Mouse (Mus musculus) large intestine, adult 2 months (tissue): ENCODE results near the gene Vegfa. TPM values are rescaled to one million over a fixed set of nuclear protein-coding genes. Genes with fewer than 3 reads are reported as not detected.

ENCODE experiments used
- DNase-seq: peaks from one replicate; pipeline ENCODE4 v3.0.0-alpha.2; 2012; ENCODE audit warnings: low read depth, low spot score
- WGBS: fragments of 180-500 bp; shearing (Covaris S2); methylation state at CpG from one replicate; pipeline ENCODE4 v1.1.7; 2018; 5-methylcytosine and 5-hydroxymethylcytosine counted together
- polyA plus RNA-seq: library from polyadenylated mRNA; depleted of rRNA; stranded (reverse); fragments of >200 nt; gene quantifications from 2 replicates; pipeline ENCODE4 v1.2.3, GENCODE M21; 2012; rRNA removed

The Vegfa gene
- 82.7 and 121 TPM in 2 replicates for polyA plus RNA-seq

DNA sequence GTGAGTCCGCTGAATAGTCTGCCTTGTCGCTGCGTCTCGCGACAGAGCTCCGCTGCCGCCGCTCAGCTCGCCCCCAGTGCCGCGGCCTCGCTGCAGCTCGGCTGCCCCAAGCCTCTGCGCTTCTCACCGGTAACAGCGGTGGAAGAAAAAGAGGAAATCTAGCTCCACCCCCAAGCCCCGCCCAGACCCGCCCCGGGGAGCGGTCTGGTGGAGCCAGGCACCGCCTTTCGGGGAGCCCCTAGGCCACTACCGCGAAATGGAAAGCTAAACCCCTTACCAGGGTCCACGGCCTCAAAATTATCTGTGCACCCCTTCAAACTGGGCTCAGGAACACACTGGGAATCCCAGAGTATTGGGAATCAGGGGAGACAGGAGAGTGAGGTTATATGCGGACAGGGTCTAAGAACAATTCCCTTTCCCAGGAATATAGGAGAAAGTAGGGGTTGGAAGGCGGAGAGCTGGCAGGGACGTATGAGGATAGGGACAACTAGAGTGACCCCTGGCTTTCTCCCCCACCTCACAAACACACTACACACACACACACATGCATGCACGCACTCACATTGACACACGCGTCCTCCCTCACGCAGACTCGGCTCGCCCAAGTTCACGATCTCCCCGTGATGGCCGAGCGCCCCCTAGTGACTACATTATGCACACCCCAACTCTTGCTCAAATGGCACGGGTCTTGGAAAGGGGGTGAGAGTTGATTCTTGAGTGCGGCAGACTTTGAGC, at the start of gene Vegfa:
Gene Vegfa, minus strand, starts transcription at position 113 of the 735 bp plus-strand sequence.
- 1% methylated on average over 40 of the region's 40 CpGs for WGBS
- DNase-seq: peak; percentile 76

DNA sequence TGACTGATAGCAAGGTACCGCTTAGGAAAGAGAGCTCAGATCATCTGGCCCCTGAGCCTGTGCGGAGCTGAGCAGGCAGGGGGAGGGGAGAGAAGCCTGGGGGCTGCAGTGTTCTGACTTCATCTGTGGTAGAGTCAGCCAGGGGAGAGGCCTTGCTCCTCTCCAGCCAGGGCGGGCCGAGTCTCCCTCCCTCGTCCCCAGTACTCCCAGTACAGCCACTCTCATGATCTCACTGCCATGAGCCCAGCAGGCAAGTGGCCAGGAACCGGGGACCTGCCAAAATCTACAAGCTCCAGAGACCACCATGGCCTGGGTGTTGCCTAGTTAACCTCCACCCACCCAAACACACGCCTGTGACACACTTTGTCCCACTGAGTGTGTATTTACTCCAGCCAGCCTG, 49.5 kb upstream of the Vegfa start:
- DNase-seq: no peak
- 68% methylated on average over 7 of the region's 7 CpGs for WGBS

DNA sequence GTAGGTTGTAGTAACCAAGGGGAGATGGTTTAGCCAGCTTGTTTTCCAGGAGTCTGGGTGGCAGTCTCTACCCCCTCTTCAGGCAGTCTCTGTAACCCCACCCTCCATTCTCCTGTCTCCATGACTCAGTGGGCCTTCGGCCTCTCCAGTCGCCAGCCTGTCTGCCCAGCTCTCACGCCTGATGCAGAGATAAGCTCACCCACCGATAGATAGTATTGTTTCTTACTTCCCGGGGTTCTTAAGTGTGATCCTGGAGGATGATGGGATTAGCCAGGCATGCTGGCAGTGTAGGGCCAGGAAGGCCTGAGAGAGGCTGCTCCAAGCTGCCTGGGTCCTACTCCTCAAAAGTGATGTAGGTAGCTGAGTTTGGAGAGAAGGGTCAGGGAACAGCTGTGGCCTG, 48.9 kb upstream of the Vegfa start:
- WGBS: 79% methylated on average over 5 of the region's 5 CpGs
- DNase-seq: no peak

DNA sequence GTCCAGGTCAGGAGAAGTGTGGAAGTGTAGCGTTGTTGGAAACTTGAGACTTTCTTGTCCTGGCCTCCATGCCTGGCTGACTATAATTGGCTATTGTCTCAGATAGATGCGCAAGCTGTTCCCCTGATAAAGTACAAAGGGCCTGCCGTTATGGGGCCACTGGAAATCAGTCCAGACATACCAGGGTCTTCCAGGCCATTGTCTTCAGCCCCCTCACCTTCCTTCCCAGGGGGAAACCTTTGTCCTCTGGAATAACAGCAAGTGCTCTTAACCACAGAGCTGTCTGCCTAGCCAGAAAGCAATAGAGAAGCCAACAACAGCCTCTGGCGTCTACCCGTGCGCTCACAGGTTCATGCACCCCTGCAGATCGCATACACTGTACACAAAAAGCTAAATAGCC, 48.2 kb upstream of the Vegfa start:
- WGBS: 83% methylated on average over 7 of the region's 7 CpGs
- DNase-seq: no peak

DNA sequence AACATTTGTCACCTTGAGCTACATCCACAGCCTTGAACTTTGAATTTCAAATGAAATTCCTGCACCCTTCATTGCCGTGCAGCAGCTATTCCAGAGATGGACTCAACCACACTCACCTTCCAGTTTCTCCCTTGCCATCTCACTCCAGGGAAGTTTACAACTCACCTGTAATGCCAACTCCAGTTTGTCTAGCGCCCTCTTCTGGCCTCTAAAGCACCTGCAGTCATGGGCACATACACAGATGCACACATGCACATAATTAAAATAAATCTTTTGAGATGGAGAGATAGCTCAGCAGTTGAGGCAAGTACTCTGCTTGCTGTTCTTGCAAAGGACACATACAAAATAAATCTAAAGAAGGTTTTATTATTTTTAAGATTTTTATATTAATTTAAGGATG, 46.9 kb upstream of the Vegfa start:
- DNase-seq: no peak
- WGBS: 80% methylated on average over 2 of the region's 2 CpGs

DNA sequence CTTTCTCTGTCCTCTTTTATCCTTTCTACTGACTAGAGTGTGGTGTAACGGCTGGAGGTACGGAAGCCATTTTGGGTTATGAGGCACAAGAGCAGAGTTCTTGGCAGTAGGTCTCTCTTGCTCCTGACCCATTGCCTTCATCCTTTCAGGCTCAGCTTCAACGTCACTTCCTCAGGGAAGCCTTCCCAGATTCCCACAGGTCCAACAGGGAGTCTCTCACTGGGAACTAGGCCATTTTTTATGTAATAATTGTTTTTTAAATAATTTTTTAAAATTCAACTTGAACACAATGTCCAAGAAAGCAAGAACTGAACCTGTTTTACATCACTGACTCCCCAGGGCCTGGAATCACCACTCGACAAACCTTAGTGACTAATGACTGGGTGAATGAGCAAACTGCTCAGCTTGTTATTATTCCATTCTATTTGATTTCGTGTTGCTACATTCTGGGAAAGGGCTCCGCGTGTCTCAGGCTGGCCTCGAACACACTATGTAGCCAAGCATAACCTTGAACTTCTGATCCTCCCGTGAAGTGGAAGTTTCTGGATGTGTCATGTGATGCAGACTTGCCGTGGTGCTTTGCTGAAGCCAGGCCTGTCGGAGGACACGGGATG, 45.9 kb upstream of the Vegfa start:
- 90% methylated on average over 12 of the region's 12 CpGs for WGBS
- no peak for DNase-seq

DNA sequence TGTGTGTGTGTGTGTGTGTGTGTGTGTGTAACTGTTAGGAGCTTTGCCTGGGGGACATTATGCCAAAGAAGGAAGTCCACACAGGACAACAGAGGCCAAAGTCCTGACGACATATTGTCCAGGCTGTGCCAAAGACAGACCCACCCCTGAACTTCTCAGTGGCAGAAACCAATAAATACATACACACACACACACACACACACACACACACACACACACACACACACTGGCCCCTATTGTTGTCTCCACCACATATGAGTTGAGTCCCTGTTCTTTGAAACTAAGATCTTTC, 44.0 kb upstream of the Vegfa start:
- peak; percentile 61 for DNase-seq
- WGBS: 30% methylated on average over 1 of the region's 1 CpGs

DNA sequence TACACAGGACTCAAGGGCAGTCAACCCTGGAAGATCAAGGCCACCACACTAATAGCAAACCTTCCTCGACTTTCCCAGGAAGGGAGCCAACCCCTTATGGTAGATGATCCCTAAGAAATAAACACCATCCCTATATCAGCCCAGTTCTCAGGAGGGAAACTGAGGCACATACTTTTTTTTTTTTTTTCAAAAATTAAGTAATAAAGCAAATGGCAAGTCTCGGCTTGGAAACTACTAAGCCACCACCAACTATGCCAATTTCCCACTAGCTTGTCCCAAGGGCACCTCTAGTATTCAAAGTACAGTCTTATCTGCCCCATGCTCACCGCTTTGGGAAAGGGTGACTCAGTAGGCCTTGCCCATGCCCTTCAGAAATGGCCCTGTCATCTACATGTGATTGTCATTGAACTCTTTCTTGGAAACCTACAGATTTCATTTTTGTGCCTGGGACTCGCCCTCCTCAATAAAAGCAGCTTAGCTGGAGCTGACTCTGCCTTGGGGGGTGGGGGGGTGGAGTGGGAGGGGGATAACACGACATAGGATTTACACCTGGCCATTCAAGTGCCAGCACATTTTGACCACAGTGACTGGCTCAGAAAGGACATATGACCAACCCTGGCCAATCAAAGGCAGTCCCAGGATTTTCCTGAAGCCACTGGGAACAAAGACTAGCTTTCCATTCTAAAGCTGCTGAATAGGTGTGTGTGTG, 43.5 kb upstream of the Vegfa start:
- 31% methylated on average over 5 of the region's 5 CpGs for WGBS
- no peak for DNase-seq

DNA sequence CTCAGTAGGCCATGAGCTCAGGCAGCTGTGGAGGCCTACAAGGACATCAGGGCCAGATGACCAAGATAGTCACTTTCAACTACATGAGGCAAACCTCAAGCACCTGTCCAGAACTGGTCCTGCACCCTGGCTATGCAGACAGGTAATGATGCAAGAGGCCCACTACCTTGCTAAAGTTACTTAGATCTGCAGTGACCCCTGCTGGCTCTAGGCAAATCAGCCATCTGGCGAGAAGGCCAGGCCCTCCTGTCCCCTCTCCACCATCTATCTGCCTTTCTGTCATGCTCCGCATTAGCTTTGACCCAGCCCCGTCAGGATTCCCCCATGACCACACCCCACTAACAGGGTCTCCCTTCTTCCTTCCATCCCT, 42.9 kb upstream of the Vegfa start:
- 62% methylated on average over 3 of the region's 3 CpGs for WGBS
- no peak for DNase-seq

DNA sequence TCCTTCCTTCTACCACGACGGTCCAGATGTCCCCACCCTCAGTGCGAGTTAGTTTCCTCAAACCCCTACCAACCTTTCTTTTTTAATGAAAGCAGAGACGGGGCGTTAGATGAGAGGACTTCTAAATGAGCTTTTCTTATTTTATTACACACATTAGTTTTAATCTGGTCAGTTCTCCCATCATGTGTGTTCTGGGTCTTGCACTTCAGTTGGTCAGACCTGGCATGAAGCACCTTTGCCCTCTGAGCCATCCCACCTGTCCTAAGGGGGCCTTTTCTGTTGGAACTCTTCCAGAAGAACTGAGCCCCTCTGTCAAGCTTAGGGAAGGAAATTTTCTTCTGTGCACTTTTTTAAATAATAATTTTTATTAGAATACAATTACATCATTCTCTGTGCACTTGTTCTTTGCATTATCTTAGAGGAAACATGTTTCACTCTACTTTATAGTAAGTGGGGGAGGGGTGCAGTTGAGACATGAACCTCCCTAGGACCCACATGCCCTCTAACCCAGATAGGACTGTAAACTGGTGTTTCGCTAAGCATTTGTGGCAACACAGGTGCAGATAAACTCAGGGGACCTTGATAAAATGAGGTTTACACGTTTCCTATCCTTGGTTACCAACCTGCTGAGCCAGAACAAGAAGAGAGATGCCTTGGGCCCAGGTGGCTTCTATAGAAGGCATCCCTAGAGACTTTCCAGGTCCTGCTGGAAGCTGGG, 42.4 kb upstream of the Vegfa start:
- WGBS: 16% methylated on average over 7 of the region's 7 CpGs
- no peak for DNase-seq

DNA sequence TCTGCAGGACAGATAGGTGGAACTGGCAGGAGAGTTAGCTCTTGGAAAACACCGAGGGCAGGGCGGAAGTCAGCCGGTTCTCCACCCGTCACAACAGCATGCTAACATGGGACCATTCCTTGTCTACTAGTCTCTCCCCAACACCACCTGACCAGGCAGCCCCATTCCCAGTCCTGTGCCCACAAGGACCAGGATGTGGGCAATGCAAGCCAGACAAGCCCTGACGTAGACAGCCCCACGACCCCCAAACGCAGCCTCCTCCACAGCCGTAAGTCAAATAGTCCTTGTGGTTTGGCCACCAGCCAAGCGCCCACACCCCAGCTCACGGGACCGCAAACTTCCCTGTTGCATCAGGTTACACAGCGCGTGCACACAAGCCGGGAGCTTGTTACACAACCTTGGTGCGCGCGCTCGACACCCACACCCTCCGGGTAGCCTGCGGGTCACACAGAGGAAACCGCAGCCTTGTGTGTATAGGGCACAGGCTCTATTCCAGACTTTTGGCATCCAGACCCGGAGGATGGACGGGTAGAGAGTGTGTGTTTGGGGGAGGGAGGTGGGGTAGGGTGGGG, 41.6 kb upstream of the Vegfa start:
- peak; percentile 64 for DNase-seq
- WGBS: under 1% methylated on average over 23 of the region's 23 CpGs

DNA sequence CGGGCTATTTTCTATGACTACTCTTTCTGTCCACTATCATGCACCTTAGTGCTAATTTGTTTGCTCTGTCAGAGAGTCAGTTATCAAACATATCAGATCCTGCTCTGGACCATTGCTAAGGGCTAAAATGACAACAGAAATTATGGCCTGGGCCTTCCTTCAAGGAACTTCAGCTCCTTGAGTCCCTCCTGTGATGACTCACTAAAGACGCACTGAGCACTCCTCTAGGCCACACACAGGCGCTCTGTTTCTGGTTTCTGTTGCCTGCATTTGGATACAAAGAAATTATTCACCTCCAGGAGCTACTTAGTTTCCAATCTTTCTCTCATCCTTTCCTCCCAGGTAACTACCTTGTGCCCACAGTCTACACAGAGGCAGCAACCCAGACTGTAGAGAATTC, 39.4 kb upstream of the Vegfa start:
- WGBS: 79% methylated on average over 3 of the region's 3 CpGs

DNA sequence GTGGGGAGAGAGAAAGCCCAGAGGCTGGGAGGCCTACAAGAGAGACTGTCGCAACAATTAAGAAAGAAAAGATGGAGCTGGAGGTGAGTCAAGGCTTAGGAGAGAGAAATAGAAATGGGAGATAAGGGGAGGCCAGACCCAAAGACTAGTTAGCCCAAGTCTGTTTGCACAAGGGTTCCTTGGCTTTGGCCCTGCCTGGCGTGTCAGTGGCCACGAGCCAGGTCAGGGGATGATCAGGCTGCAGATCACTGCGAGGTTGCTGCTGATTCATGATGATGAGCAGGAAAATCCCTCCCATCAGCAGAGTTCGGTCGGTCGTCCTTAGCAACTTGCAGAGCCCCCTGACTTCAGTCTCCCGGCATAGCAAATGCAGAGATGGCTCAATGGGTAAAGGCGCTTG, 37.9 kb upstream of the Vegfa start:
- no peak for DNase-seq
- 63% methylated on average over 9 of the region's 9 CpGs for WGBS

More for the DNA sequence above, 39.4 kb upstream of the Vegfa start:
- DNase-seq: no peak

DNA sequence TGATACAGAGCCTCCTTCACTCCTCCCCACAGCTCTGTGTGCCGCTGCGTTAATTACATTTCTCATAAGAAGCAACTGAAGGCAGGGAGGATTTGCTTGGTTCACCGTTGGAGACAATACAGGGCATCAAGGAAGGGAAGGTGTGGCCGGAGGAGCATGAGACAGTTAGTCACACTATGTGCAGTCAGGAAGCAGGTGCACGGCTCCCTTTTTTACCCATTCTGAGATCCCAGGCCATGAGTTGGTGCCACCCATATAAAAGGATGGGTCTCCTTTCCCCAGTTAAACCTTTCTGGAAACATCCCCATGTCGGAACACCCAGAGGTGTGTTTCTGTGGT, 31.8 kb upstream of the Vegfa start:
- WGBS: 48% methylated on average over 6 of the region's 6 CpGs
- no peak for DNase-seq

DNA sequence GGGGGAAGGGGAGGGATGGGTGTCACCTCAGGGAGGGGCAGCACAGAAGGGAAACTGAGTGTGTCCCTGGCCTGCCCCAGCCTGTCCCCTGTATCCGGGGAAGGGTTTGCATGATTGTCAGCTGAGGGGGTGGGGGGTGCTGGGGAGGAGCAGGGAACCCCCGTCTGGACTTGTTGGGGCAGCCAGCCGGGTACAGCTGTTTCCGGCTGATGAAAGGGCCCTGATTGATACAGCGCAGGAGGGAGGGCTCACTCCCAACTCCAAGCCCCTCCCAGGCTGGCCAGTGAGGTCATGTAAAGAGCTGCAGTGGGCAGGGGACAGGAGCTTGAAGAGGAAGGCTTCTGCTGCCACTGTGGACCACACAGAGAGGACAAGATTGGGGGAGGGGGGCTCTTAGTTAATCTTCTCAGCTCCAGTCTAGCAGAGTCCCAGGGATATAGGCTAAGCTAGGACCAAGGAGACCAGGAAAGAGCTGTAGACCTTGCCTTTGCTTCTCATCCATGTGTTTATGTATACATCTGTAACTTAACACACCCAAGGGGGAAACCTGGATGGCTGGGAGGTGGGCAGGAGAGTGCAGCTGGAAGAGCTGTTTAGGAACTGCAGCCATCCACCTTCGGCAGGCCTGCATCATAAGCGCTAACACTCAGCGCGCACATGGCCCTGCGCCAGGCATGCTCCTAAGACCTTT, 31.3 kb upstream of the Vegfa start:
- DNase-seq: no peak
- 31% methylated on average over 10 of the region's 10 CpGs for WGBS

DNA sequence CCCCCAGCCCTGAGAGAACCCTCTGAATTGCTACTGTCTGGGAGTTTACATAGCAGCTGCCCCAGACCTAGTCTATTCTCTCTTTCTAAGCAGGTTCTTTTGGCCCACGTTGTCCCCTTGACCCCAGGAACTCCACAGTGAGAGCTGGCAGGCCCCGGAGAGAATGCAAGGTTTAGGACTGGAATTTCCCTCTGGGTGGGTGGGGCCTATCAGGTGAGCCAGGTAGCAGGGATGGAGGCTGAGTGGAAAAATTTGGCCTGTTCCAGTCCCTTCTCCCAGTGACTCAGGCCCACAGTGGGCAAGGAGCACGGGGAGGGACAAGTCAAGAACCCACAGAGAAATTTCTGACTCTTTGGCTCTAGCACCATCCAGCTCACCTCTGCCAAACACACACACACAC, 28.1 kb upstream of the Vegfa start:
- no peak for DNase-seq
- WGBS: 38% methylated on average over 3 of the region's 3 CpGs

DNA sequence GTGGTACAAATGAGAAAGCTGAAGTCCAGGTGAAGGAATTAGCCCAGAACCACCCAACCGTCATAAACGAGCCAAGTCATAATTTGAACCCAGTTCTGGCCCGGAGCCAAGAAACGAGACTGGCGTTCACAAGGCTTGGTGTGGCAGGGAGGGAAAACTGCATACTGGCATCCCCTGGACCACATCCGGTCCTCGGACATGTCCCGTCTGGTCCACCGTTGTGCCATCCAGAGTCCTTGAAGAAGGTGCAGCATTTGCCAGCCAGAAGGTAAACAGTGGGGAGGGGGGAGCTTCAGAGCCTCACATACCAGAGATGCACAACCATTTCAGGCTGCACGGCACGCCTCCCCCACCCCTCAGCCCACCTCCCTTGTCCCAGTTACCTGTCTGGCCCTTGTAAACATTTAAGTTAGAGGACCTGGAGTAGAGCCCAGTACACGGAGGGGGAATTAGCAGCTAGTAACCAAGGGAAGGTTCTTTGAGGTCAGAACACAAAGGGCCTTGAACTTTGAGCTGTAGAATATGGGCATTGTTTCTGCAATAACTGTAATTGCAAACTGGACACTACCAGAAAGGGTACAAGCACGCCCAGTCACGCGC, 27.2 kb upstream of the Vegfa start:
- DNase-seq: no peak
- whole genome bisulfite sequencing: 27% methylated on average over 15 of the region's 15 CpGs

DNA sequence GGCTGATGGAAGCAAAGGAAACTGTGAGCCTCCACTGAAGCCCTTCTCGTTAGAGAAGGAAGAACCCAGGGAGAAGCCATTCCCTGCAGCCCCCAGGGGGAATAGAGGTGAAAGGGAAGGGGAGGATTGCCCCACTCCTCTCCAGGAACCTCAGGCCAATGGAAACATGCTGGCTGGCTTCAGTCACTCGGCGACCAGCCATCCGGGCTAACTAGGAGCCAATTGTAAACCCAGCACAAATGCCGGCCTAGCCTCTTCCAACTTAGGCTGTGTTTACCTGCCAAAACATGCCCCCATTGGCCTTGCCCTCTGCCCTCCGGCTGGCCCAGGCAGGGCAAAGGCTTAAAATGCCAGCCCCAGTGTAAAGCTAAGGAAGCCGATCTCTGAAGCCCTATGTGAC, 24.1 kb upstream of the Vegfa start:
- WGBS: 66% methylated on average over 7 of the region's 7 CpGs
- no peak for DNase-seq

DNA sequence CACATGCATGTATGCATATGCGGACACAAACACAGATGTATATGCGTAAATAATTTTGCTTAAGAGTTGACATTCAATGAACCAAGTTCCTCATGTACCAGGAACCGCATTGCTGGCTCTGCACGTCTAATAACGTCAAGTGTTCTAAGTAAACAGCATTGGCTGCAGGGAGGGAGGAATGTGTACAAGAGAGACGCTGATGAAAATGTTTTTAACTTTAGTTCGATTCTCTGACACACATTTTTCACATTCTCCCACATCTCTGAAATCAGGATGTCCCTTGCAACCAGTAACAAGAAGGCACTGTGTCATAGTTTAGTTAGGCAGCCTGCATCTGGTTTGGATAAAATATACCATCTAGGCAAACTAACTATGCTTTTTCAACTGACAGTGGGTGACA, 23.6 kb upstream of the Vegfa start:
- DNase-seq: no peak
- 68% methylated on average over 7 of the region's 7 CpGs for WGBS
